Mouse (Mus musculus): ENCODE measurements around the gene Gen1. TPM values are rescaled to one million over a fixed set of nuclear protein-coding genes. Genes with fewer than 3 reads are reported as not detected.

The Gen1 gene
- polyA plus RNA-seq, 1 experiment from 2014 or later = 1.1 TPM

- H3K27ac ChIP-seq (ENCODE audit: low read depth, low read length) = no peak overlapping the region
- TF ChIP-seq CTCF (IDR thresholded peaks at IDR 0.05; ENCODE audit: low read depth) = no peak
- no peaks in the 10 kb centered on the region for H3K27me3 ChIP-seq (replicated peaks; ENCODE audit: control insufficient read depth, insufficient read depth, low read length)
- no peak for ATAC-seq
- WGBS = 43% methylated on average over 5 of the region's 5 CpGs
- H3K4me2 ChIP-seq (replicated peaks; ENCODE audit: low read depth) = no peak overlapping the region
- no peak overlapping the region for H3K4me3 ChIP-seq (ENCODE audit: low read depth, low read length)
- H3K9me3 ChIP-seq (ENCODE audit: control insufficient read depth) = no peaks in the 10 kb centered on the region
- H3K9ac ChIP-seq (ENCODE audit: low read depth, low read length) = no peak overlapping the region
- H3K36me3 ChIP-seq (ENCODE audit: control insufficient read depth, insufficient read depth) = no peaks in the 10 kb centered on the region
- H3K4me1 ChIP-seq (replicated peaks; ENCODE audit: control insufficient read depth, insufficient read depth, low read length) = no peaks in the 10 kb centered on the region
Observed at GRCm38 (mm10) chr12:11226529-11227268, 38.9 kb downstream of the Gen1 start.

DNA sequence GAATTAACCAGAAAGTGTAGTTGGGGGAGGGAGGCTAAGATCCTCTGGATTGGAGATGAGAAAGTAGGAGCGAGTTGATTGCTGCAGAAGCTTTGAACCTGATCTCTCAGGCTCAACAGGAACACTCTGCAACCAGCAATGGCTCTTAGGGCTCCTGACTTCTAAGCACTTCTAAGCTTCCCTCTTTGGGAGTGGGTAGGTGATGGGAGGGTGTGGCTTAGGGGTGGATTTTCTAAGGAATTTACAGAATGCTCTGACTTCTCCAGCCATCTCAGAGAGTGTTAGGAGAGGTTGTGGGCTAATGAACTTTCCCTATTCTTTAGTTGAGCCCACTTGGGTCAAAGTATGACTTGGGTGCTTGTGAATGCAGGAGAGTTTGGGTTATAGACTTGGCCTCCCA is 39.5 kb downstream of the Gen1 start:
- ATAC-seq = no peak
- no peak for TF ChIP-seq CTCF (IDR thresholded peaks at IDR 0.05; ENCODE audit: low read depth)
- H3K27ac ChIP-seq (ENCODE audit: low read depth, low read length) = no peak overlapping the region
- H3K4me1 ChIP-seq (replicated peaks; ENCODE audit: control insufficient read depth, insufficient read depth, low read length) = no peaks in the 10 kb centered on the region
- WGBS = 73% methylated on average over 1 of the region's 1 CpGs
- H3K27me3 ChIP-seq (replicated peaks; ENCODE audit: control insufficient read depth, insufficient read depth, low read length) = no peaks in the 10 kb centered on the region
- H3K9me3 ChIP-seq (ENCODE audit: control insufficient read depth) = no peaks in the 10 kb centered on the region
- H3K4me3 ChIP-seq (ENCODE audit: low read depth, low read length) = no peak overlapping the region
- H3K4me2 ChIP-seq (replicated peaks; ENCODE audit: low read depth) = no peak overlapping the region
- H3K36me3 ChIP-seq (ENCODE audit: control insufficient read depth, insufficient read depth) = no peaks in the 10 kb centered on the region
- H3K9ac ChIP-seq (ENCODE audit: low read depth, low read length) = no peak overlapping the region

- 25% methylated on average over 5 of the region's 5 CpGs for WGBS
- H3K4me1 ChIP-seq (replicated peaks; ENCODE audit: control insufficient read depth, insufficient read depth, low read length) = no peaks in the 10 kb centered on the region
Observed at GRCm38 (mm10) chr12:11224722-11225121, 40.9 kb downstream of the Gen1 start.

GRCm38 (mm10) chr12:11223090-11223489 is 42.5 kb downstream of the Gen1 start:
- ATAC-seq = no peak
- no peaks in the 10 kb centered on the region for H3K9me3 ChIP-seq (ENCODE audit: control insufficient read depth)
- H3K27me3 ChIP-seq (replicated peaks; ENCODE audit: control insufficient read depth, insufficient read depth, low read length) = no peaks in the 10 kb centered on the region
- H3K36me3 ChIP-seq (ENCODE audit: control insufficient read depth, insufficient read depth) = no peaks in the 10 kb centered on the region
- no peak overlapping the region for H3K4me2 ChIP-seq (replicated peaks; ENCODE audit: low read depth)
- no peaks in the 10 kb centered on the region for H3K4me1 ChIP-seq (replicated peaks; ENCODE audit: control insufficient read depth, insufficient read depth, low read length)
- 65% methylated on average over 10 of the region's 10 CpGs for WGBS
- H3K9ac ChIP-seq (ENCODE audit: low read depth, low read length) = no peak overlapping the region
- H3K4me3 ChIP-seq (ENCODE audit: low read depth, low read length) = no peak overlapping the region
- TF ChIP-seq CTCF (IDR thresholded peaks at IDR 0.05; ENCODE audit: low read depth) = no peak
- no peak overlapping the region for H3K27ac ChIP-seq (ENCODE audit: low read depth, low read length)

More at GRCm38 (mm10) chr12:11224722-11225121, 40.9 kb downstream of the Gen1 start:
- Histone ChIP-seq H3K4me2 (replicated peaks; ENCODE audit: low read depth) (no peak overlapping the region), H3K27ac (ENCODE audit: low read depth, low read length) (no peak overlapping the region), H3K9ac (ENCODE audit: low read depth, low read length) (no peak overlapping the region), H3K36me3 (ENCODE audit: control insufficient read depth, insufficient read depth) (no peaks in the 10 kb centered on the region), H3K9me3 (ENCODE audit: control insufficient read depth) (no peaks in the 10 kb centered on the region), H3K4me3 (ENCODE audit: low read depth, low read length) (no peak overlapping the region), H3K27me3 (replicated peaks; ENCODE audit: control insufficient read depth, insufficient read depth, low read length) (no peaks in the 10 kb centered on the region)
- ATAC-seq = no peak
- TF ChIP-seq CTCF (IDR thresholded peaks at IDR 0.05; ENCODE audit: low read depth) = no peak

GRCm38 (mm10) chr12:11222566-11222965 is 43.0 kb downstream of the Gen1 start:
- 52% methylated on average over 3 of the region's 3 CpGs for WGBS
- H3K4me2 ChIP-seq (replicated peaks; ENCODE audit: low read depth) = no peak overlapping the region
- no peak overlapping the region for H3K27ac ChIP-seq (ENCODE audit: low read depth, low read length)
- no peaks in the 10 kb centered on the region for H3K36me3 ChIP-seq (ENCODE audit: control insufficient read depth, insufficient read depth)
- no peaks in the 10 kb centered on the region for H3K27me3 ChIP-seq (replicated peaks; ENCODE audit: control insufficient read depth, insufficient read depth, low read length)
- no peak for ATAC-seq
- no peak overlapping the region for H3K9ac ChIP-seq (ENCODE audit: low read depth, low read length)
- H3K9me3 ChIP-seq (ENCODE audit: control insufficient read depth) = no peaks in the 10 kb centered on the region
- no peaks in the 10 kb centered on the region for H3K4me1 ChIP-seq (replicated peaks; ENCODE audit: control insufficient read depth, insufficient read depth, low read length)
- H3K4me3 ChIP-seq (ENCODE audit: low read depth, low read length) = no peak overlapping the region
- TF ChIP-seq CTCF (IDR thresholded peaks at IDR 0.05; ENCODE audit: low read depth) = no peak

DNA sequence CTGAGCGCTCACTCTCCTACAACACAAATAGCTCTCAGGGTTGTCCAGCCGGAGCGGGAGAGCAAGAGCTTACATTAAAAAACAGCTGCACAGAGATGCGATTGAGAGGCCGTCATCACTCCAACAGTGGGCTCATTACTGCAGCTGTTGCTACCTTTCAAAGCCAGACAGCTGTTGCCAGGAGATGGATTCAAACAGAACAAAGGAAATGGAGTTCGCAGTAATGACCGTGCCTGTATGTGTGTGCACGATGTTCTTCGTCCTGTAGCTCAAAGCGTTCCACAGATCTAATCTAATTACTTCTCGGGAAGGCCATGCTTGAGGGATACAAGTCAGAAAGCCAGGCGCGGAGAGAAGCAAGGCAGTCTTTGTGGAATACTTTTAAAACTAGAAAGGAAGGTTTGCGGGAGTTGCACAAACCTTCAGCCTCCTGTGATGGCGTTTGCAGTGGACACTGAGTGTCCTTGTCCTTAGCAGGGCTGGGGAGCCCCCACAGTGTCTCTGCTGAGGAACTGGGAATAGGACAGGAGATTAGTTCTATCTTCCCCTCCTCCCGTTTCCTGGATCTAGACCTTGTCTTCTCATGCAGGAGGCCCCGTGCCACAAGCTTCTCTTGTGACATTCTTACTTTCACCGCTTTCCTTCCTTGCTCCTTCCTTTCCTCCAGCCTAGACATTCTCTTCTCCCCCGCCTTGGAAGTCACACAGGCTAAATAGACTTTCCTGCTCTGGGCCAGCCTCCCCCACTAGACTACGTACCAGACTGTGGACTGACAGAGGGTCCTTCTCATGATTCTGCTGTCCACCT is 43.9 kb downstream of the Gen1 start:
- no peak overlapping the region for H3K9ac ChIP-seq (ENCODE audit: low read depth, low read length)
- no peaks in the 10 kb centered on the region for H3K4me1 ChIP-seq (replicated peaks; ENCODE audit: control insufficient read depth, insufficient read depth, low read length)
- H3K4me3 ChIP-seq (ENCODE audit: low read depth, low read length) = no peak overlapping the region
- no peaks in the 10 kb centered on the region for H3K27me3 ChIP-seq (replicated peaks; ENCODE audit: control insufficient read depth, insufficient read depth, low read length)
- ATAC-seq = no peak
- H3K36me3 ChIP-seq (ENCODE audit: control insufficient read depth, insufficient read depth) = no peaks in the 10 kb centered on the region
- H3K9me3 ChIP-seq (ENCODE audit: control insufficient read depth) = no peaks in the 10 kb centered on the region
- H3K27ac ChIP-seq (ENCODE audit: low read depth, low read length) = no peak overlapping the region
- 67% methylated on average over 20 of the region's 20 CpGs for WGBS
- TF ChIP-seq CTCF (IDR thresholded peaks at IDR 0.05; ENCODE audit: low read depth) = no peak
- no peak overlapping the region for H3K4me2 ChIP-seq (replicated peaks; ENCODE audit: low read depth)

Data from intestine, postnatal 0 days (tissue).